Mouse (Mus musculus) ES-E14 (cell line): Measurements from ENCODE around the gene Myo3b. TPM values are rescaled to one million over a fixed set of nuclear protein-coding genes. Genes with fewer than 3 reads are reported as not detected.

Source experiments
- DNase-seq: peaks from one replicate; pipeline ENCODE4 v3.0.0-alpha.2; 2013; ENCODE audit warnings: low read depth, low spot score
- H3K27ac ChIP-seq: 2 replicates; pipeline ENCODE4 v1.5.1; 2012; ENCODE audit warnings: low read depth, mild to moderate bottlenecking, low read length, moderate library complexity, mixed read lengths; ENCODE audit not compliant: poor library complexity, insufficient read depth, severe bottlenecking
- H3K36me3 ChIP-seq: 2 replicates; pipeline ENCODE4 v1.6.1; 2012; ENCODE audit warnings: mild to moderate bottlenecking, low read length, moderate library complexity, mixed read lengths; ENCODE audit not compliant: control insufficient read depth, poor library complexity, insufficient read depth, severe bottlenecking
- H3K4me1 ChIP-seq, 2 experiments: fragments of 150-350 bp in 1 of 2; sonication (generic) in 1 of 2; 2 replicates each; pipeline ENCODE4 v1.6.1; 2012; ENCODE audit warnings: low read length in 2 of 2, mild to moderate bottlenecking in 1 of 2, mixed read lengths in 1 of 2; ENCODE audit not compliant: control insufficient read depth in 2 of 2, insufficient read depth in 2 of 2, poor library complexity in 1 of 2
- H3K4me3 ChIP-seq, 2 experiments: fragments of 150-350 bp in 1 of 2; sonication (generic) in 1 of 2; 2 replicates each; pipeline ENCODE4 v1.5.1; 2012; ENCODE audit warnings: low read length in 2 of 2, low read depth in 1 of 2, mild to moderate bottlenecking in 1 of 2, mixed read lengths in 1 of 2; ENCODE audit not compliant: insufficient read depth in 1 of 2, poor library complexity in 1 of 2, severe bottlenecking in 1 of 2
- H3K9ac ChIP-seq: 2 replicates; pipeline ENCODE4 v1.6.1; 2012; ENCODE audit warnings: low read depth, mild to moderate bottlenecking, low read length, mixed read lengths; ENCODE audit not compliant: poor library complexity, insufficient read depth, severe bottlenecking
- H3K9me3 ChIP-seq: fragments of 150-350 bp; sonication (generic); 2 replicates; pipeline ENCODE4 v1.6.1; 2012; ENCODE audit warnings: low read depth, mild to moderate bottlenecking, low read length; ENCODE audit not compliant: control insufficient read depth, insufficient read depth
- CHD2 ChIP-seq: IDR thresholded peaks from 2 replicates; pipeline ENCODE4 v1.6.1; 2014; ENCODE audit warnings: mild to moderate bottlenecking, low read depth, low read length, inconsistent platforms
- HCFC1 ChIP-seq: IDR thresholded peaks from 2 replicates; pipeline ENCODE4 v1.6.1; 2012; ENCODE audit warnings: low read length, inconsistent platforms, borderline replicate concordance; ENCODE audit not compliant: insufficient read depth
- MAFK ChIP-seq: IDR thresholded peaks from 2 replicates; pipeline ENCODE4 v1.6.1; 2014; ENCODE audit warnings: mild to moderate bottlenecking, low read depth, low read length, inconsistent platforms; ENCODE audit not compliant: insufficient read depth
- ZC3H11A ChIP-seq: IDR thresholded peaks from 2 replicates; pipeline ENCODE4 v1.6.1; 2012; ENCODE audit warnings: low read depth, mild to moderate bottlenecking, inconsistent platforms, low read length, borderline replicate concordance
- ZNF384 ChIP-seq: IDR thresholded peaks from 2 replicates; pipeline ENCODE4 v1.6.1; 2012; ENCODE audit warnings: low read depth, low read length, inconsistent platforms
- in situ Hi-C, 2 experiments: fragments of 600-800 bp; cut with MboI; formaldehyde crosslinking; loops; one replicate each; pipeline ENCODE4 v1.15.1; 2025; ENCODE audit warnings: low sequenced_read_pairs in 2 of 2, inconsistent platforms in 1 of 2; ENCODE audit not compliant: unreplicated experiment in 2 of 2
- total RNA-seq: library from RNA; depleted of rRNA; stranded (reverse); fragments of 300-350 nt; gene quantifications from 2 replicates; pipeline ENCODE4 v1.2.3, GENCODE M21; 2012

The Myo3b gene
- total RNA-seq, 1 experiment, result 0.13 TPM

DNA sequence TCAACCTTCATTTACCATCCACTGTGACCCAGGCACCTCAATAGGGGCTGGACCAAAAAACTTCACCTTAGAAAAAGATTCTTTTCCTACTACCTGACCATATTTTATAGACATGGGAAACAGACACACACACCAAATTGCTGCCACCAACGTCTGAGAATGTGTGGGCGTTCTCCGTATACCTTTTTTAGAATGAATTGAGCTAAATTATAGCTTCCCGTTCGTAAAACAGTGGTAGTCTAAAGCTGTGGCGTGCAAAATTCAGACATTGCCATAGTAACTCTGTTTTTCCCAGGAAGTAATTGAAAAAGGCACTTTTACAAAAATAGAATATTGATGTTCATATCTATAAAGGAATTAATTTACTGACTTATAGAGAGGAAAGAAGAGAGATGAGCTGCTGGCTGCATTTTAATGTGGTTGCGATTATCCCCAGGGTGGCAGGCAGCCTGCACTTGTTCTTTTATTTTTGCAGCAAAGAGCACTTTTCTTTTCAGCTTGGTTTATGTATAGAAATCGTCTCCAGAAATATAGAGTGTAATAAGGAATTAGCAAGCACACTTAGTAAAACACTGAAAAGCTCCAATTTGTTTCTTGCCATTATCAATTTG, 116.4 kb downstream of the Myo3b start:
- H3K9me3 ChIP-seq, result no peaks in the 10 kb centered on the region
- no peak overlapping the region for H3K9ac ChIP-seq
- H3K4me1 ChIP-seq, result no peaks in the 10 kb centered on the region
- H3K4me3 ChIP-seq, result no peak overlapping the region
- in situ Hi-C loops, result no loop called here
- TF ChIP-seq MAFK (no peak), ZNF384 (no peak)
- no peak for DNase-seq
- H3K36me3 ChIP-seq, result no peaks in the 10 kb centered on the region
- no peak overlapping the region for H3K27ac ChIP-seq

DNA sequence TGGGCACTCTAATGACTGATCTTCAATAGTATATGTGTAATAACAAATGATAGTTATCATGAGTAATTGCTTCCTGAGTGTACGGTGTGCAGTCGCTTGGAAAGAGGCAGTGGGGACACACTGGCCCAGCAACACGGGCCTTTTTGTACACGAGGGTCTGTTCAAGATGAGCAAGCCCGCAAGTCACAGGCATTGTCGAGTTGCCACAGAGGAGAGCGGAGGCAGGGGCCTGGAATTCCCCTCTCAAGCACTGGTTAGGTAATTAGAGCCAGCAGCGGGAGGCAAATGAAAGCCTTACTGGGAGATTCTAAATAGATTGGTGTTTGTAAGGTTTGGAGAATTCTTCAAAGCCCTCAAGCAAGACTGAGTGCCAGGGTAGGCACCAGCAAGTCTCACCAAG, 120.6 kb downstream of the Myo3b start:
- no peak overlapping the region for H3K27ac ChIP-seq
- no peaks in the 10 kb centered on the region for H3K9me3 ChIP-seq
- no peaks in the 10 kb centered on the region for H3K4me1 ChIP-seq
- in situ Hi-C loops, result no loop called here
- no peaks in the 10 kb centered on the region for H3K36me3 ChIP-seq
- no peak for DNase-seq
- H3K9ac ChIP-seq, result no peak overlapping the region
- no peak overlapping the region for H3K4me3 ChIP-seq
- TF ChIP-seq ZNF384, result no peak

DNA sequence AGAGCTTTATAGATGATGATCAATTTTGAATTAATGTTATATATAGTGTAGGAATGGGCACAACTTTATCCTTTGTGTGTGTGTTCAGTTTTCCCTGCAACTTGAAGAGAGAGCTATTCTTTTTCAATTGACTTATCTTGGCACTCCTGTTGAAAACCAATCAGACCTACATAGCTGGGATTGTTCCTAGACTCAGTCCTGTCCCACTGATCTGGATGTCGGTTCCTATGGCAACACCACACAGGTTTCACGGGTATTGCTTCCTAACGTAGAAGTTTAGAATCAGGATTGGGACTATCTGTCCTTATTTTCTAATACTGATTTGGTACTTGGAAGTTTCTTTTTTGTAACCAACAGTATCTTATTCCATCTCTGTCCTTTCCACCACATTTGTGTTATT, 127.3 kb downstream of the Myo3b start:
- Histone ChIP-seq H3K4me3 (no peak overlapping the region), H3K36me3 (no peaks in the 10 kb centered on the region), H3K9ac (no peak overlapping the region), H3K4me1 (no peaks in the 10 kb centered on the region), H3K9me3 (no peaks in the 10 kb centered on the region), H3K27ac (no peak overlapping the region)
- no peak for DNase-seq
- TF ChIP-seq ZNF384 (no peak), ZC3H11A (no peak), HCFC1 (no peak), MAFK (no peak), CHD2 (no peak)
- in situ Hi-C loops, result no loop called here

DNA sequence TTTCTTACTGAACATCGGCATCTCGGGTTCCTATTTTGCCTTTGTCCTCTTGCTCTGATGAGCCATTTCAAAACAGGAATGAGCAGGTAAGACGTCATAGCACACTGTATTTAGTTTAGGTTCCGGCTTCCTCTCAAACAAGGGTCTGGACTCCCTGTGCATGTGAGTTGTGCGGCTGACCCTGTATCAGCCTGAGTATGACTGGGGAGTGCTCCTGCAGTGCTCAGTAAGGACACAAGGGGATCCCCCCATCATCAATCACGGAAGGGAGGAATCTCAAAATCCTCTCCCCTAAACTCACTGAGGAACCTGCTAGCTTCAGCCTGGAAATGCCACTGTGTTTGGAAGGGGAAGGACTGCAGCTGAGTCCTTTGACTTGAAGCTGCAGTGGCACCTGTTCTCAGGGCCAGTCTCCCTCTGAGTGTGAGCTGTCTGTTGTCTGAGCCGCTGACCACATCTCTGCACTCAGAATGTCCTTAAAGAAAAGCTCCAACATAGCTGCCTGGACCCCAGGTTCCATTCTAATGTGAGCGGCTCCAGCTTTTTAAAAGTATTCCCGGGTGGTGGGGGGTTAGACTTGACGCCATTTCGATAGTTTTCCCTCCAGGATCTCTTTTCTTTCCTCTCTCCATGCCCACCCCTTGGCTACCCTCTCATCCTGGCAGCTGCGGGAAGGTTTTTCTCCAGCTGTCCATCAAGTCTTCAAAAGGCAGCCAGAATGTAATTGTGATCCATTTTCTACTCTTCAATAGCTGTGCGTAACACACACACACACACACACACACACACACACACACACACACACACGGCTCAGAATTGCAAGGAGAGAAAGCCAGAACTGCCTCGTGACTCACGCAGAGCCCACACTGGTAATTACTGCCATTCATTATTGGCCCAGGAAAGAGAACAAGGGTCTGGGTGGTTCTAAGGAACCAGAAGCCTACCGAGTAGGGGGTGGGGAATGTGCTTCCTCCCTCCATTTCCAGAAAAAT, 129.3 kb downstream of the Myo3b start:
- Histone ChIP-seq H3K27ac (no peak overlapping the region), H3K36me3 (no peaks in the 10 kb centered on the region), H3K4me3 (no peak overlapping the region), H3K9me3 (no peaks in the 10 kb centered on the region), H3K9ac (no peak overlapping the region), H3K4me1 (no peaks in the 10 kb centered on the region)
- TF ChIP-seq ZC3H11A (no peak), MAFK (no peak), CHD2 (no peak), HCFC1 (no peak), ZNF384 (no peak)
- in situ Hi-C loops, result no loop called here
- no peak for DNase-seq

DNA sequence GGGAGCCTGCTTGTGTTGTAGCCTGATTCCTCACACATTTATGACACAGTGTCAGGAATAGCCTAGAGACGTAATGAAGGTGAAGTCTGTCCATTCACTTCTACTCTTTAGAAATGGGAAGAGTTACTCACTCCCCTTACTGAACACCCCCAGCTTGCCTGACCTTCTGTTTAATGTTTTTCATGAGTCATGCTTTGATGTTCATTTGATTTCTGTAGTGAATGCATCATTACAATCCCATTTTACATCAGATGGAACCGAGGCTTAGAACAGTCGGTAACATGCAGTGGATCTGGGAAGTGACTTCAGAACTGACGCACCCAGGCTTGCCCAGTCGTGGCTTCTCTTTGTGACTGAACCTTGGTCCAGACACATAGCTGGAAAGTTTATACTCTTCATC, 131.5 kb downstream of the Myo3b start:
- Histone ChIP-seq H3K4me1 (no peaks in the 10 kb centered on the region), H3K9ac (no peak overlapping the region), H3K4me3 (no peak overlapping the region), H3K36me3 (no peaks in the 10 kb centered on the region), H3K27ac (no peak overlapping the region), H3K9me3 (no peaks in the 10 kb centered on the region)
- TF ChIP-seq ZC3H11A (no peak), HCFC1 (no peak), MAFK (no peak), CHD2 (no peak), ZNF384 (no peak)
- no peak for DNase-seq
- in situ Hi-C loops, result no loop called here
